Mouse (Mus musculus) urinary bladder, adult 2 months (tissue): ENCODE results near the gene Plekhg5. TPM values are rescaled to one million over a fixed set of nuclear protein-coding genes. Genes with fewer than 3 reads are reported as not detected.

Experiments
- DNase-seq: peaks from one replicate; pipeline ENCODE4 v3.0.0; 2022; ENCODE audit warnings: low spot score
- polyA plus RNA-seq: library from polyadenylated mRNA; depleted of rRNA; stranded (reverse); fragments of >200 nt; gene quantifications from 2 replicates; pipeline ENCODE4 v1.2.3, GENCODE M21; 2012

Gene Plekhg5
- polyA plus RNA-seq, 1 experiment: 13.2 TPM

GRCm38 (mm10) chr4:152070494-152071396 lies 1.6 kb upstream of the Plekhg5 start:
- DNase-seq: no peak

DNA sequence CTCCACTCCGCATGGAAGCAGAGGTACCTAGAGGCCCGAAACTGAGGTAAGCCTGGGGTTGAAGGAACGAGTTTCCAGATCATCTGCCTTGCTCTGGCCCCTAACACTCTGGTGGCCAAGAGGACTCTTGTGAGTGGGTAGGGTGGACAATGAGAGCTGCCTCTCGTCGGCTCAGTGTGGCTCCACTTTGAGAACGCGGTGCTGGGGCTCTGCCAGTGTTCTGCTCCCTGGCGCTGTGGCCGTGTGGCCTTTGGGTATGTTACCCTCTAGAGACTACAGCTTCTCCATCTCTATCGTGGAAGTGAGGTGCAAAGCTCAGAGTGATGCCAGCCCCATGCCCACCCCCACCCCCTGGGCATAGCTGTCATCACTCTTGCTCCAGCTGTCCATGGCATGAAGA lies 357 bp downstream of the Plekhg5 start:
- no peak for DNase-seq

GRCm38 (mm10) chr4:152073715-152074114 lies 1.4 kb downstream of the Plekhg5 start:
- no peak for DNase-seq

- no peak for DNase-seq
Measured at GRCm38 (mm10) chr4:152074548-152074947, 2.2 kb downstream of the Plekhg5 start.

- no peak for DNase-seq
Measured at GRCm38 (mm10) chr4:152077191-152077590, 4.9 kb downstream of the Plekhg5 start.

GRCm38 (mm10) chr4:152078105-152078530 lies 5.8 kb downstream of the Plekhg5 start:
- no peak for DNase-seq

DNA sequence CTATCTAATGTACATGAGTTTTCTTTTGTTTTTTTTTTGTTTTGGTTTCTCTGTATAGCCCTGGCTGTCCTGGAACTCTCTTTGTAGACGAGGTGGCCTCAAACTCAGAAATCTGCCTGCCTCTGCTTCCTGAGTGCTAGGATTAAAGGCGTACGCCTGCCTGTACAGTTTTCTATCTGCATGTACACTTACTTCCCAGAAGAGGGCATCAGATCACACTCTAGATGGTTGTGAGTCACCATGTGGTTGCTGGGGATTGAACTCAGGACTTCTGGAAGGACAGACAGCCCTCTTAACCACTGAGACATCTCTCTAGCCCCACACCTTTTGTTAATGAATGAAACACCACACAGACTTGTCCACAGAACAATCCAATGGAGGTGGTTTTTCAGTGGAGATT lies 7.0 kb downstream of the Plekhg5 start:
- no peak for DNase-seq

DNA sequence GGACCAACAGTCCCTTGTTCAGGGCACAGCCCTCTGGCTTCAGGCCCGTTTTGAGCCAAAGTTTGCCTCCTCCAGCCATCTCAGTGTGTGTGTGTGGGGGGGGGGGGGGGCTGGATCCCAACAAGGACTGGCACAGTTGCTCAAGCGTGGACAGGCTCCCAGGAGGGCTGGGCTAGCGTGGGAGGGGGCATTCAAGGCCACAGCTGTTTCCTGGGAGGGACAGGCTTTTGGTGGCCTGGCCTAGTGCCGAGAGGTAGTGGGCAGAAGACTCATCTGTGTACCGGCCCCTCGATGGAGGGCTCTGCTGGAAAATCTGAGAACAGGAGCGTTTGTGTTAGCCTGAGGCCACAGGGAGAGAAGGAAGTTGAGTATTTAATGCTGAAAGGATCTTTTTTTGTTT lies 7.6 kb downstream of the Plekhg5 start:
- no peak for DNase-seq

DNA sequence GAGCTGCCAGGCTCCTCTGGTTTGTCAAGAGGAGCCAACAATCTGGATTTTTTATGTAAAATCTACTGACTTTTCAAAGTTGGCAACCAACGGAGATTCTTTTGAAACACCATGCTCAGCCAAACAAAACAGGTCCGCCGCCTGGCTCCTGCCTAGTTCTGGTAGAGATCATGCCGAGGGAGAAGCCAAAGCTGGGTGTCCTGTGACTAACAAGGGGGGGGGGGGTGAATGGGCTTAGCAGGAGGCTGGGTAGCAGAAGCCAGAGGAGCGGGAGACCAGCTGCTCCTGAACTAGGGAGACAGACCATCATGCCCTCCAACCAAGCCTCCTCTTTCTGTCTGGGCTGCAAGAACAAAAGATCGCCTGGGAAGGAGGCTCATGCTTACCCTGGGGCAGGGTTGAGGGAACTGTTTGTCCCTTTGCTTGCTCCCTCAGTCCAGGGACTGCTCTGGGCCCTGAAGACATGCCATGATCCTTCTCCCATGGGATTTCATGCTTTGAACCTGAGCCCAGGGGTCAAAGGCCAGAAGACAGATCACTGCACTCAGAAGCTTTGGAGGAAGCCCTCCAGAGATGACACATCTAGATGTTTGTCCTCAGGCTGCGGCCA lies 11.4 kb downstream of the Plekhg5 start:
- DNase-seq: no peak

GRCm38 (mm10) chr4:152084616-152085015 lies 12.3 kb downstream of the Plekhg5 start:
- DNase-seq: no peak

GRCm38 (mm10) chr4:152086505-152087210 lies 14.4 kb downstream of the Plekhg5 start:
- peak; percentile 67 for DNase-seq

DNA sequence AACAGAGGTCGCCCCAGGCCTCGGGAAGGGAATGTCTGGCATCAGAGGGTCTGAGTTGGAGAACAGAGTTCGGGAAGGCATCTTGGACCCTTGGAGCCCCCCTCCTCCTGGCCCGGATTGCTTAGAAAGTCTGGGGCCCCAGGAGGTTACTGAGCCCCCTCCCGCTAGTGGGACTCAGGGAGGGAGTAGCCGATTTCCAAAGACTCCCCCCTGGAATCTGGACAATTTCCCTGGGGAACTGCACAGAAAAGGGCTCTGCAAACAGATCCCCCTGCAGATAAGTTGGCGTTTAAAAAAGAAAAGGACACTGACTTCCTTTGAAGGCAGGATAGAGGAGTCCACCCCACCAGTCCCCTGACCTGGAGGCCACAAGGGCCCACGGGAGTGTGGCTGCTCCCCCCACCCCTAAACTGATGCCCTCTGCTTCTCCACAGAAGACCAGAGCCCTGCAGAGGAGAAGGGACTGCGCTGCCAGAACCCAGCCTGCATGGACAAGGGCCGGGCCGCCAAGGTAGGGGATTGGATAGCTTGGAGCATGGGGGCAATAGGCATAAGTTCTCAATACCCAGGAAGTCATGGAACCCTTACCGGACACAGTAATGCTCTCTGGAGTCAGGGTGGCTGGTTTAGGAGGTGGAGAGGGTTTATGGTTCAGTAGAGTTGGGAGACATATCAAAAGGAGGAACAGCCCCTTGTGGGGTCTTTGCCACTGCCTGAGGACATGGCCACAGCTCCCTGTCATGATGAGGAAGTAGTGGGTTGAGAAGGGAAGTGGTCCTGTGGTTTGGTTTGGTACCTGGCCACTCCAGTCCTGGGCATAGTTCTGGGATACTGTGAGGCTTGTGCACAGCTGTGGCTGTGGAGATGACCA lies 15.1 kb downstream of the Plekhg5 start:
- DNase-seq: no peak

- no peak for DNase-seq
Measured at GRCm38 (mm10) chr4:152088133-152088532, 15.8 kb downstream of the Plekhg5 start.

- DNase-seq: no peak
Measured at GRCm38 (mm10) chr4:152088556-152089120, 16.3 kb downstream of the Plekhg5 start.

GRCm38 (mm10) chr4:152090191-152090590 lies 17.9 kb downstream of the Plekhg5 start:
- DNase-seq: no peak

- DNase-seq: no peak
Measured at GRCm38 (mm10) chr4:152092751-152093293, 20.5 kb downstream of the Plekhg5 start.

DNA sequence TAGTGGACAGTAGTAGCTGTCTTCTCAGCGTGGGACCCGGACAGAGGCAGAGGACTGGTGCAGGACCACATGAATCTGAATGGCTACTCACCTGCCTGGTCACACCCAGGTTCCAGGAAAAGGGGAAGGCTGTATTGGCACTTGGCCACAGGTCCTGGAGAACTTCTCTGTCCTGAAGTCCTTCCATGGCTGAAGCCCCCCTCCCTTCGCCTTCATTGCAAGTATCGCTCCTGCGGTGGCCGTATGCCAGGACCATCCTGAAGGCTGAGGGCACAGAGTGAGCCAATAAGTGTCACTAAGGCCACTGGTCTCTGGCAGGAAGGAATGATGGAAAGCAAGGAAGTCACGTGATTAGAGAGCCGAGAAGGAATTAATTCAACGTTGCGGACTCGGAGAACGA lies 21.9 kb downstream of the Plekhg5 start:
- DNase-seq: no peak

- DNase-seq: peak; percentile 74
Measured at GRCm38 (mm10) chr4:152095937-152096910, 23.9 kb downstream of the Plekhg5 start.

DNA sequence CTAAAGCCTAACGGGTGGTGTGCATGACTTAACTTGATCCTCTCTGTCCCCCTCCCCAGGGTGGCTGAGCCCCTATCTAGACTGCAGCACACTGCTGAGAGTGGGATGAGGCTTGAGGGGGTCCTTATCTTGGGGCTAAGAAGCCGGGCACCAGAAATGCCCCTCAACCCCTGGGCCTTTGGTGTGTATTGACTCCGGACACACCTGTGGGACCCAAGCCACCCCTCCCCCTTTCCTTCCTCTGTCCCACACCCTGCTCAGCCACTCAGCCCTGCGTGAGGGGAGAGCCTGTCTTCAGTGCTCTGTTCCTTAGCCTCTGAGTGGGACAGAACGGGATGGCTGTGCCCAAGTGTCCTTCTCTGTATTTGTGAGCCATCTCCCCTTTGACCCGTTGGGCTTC lies 24.6 kb downstream of the Plekhg5 start:
- DNase-seq: no peak
